Mouse (Mus musculus) gastrocnemius, adult 8-10 months (tissue): ENCODE measurements around the gene Sema6c. TPM values are rescaled to one million over a fixed set of nuclear protein-coding genes. Genes with fewer than 3 reads are reported as not detected.
"Not testable (repeated sequence)": the region's sequence is repeated elsewhere in the genome, so short reads cannot be mapped to it uniquely, and the experiment has no call there.

ENCODE experiments used
- DNase-seq, 2 experiments: peaks; one replicate each; pipeline ENCODE4 v3.0.0; 2022; ENCODE audit warnings: low spot score in 2 of 2
- total RNA-seq, 4 experiments: library from RNA; stranded (reverse); gene quantifications; 2 replicates each; pipeline ENCODE4 v1.2.4; 2022

Gene Sema6c
- total RNA-seq: 10 to 100 TPM; 67.3 to 91.3 (median 87.4) TPM

DNA sequence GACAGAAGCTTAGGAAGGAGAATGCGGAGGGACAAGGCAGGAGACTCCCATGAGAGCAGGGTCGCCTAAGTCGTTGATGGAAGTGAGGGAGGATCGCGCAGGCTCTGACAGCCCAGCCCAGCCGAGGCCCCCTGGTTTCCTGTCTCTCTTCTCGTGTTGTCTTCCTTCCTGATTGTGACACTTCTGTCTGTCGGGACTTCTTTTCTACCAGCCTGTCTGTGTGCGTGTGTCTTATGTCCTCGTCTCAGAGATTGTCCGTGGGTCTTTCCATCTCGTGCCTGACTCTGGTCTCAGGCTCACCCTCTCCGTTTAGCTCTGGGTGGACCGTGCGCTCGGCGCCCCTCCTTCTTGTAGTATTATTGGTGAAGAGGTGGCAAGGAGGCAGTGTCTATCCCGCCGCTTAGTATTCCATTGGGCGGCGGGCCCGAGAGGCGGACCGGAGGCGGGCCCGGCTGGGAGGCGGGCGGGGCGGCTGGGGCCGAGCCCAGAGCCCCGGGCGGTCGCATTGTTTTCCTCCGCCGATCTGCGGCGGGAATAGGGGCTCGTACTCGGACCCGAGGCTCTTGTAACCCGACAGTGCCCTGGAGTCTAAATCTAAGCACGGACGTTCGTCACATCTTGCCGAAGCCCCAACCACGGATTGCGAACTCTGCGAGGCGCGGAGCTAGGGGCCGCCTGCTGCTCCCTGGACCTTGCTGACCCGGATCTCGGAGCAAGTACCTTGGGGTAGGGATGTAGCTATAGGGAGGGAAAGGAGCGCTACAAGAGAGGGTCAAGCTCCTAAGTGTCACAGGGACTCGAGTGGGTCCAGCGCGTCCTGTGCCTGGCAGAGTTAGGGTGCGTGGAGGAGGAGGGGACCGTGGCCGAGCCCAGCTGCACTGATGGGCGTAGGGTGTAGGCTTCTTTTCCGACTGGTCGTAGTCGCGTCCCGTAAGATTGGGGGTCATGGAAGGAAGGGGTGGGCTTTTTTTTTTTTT is at the start of gene Sema6c:
Gene Sema6c (plus strand): TSS at position 471 of the 977 bp plus-strand sequence.
- peak; percentile 83 to 86 for DNase-seq

GRCm38 (mm10) chr3:95110911-95111726 is 49.1 kb upstream of the Sema6c start, which contains the start of gene Vps72:
Gene Vps72 (plus strand): TSS chr3:95111022.
- DNase-seq: peak; percentile 79 to 81

- no peak for DNase-seq
Observed at GRCm38 (mm10) chr3:95112760-95113159, 47.5 kb upstream of the Sema6c start.

- no peak for DNase-seq
Observed at GRCm38 (mm10) chr3:95117751-95118150, 42.5 kb upstream of the Sema6c start.

DNA sequence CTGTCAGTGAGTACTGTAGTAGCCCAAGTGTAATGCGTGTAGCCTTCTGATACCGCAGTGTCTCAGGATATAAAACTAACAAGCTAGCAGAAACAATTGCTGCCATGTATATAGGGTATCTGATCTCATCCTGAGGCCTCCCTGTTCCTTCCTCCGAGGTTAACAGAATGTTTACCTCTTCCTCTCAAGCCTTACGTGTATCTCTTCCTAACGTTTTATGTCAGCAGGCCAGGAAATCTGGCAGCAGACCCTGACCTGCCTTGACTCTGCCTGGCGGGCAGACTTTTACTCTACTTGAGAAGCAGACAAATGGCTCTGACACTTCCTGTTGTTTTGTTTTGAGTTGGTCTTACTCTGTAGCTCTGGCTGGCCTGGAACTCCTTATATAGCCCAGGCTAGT is 38.7 kb upstream of the Sema6c start:
- DNase-seq: no peak

DNA sequence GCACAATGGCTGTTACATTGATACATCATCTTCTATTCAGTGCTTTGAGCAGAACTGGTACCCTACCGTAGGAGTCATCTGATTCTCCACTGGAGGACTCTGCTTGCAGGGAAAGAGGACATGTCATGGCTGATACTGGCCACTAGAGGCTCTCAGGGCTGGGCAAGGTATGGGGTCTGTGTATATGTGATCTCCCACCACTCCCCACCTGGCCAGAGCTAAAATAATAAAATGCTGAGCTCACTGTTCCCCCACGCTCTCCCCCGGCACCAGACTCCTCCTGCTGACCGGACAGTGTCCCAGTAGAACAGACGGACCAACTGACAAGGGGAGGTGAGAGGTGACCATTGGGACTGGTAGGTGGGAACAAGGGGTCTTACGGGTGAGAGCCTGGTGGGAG is 36.0 kb upstream of the Sema6c start, which contains the start of gene Tmod4:
Gene Tmod4 (plus strand): TSS at position 231 of the 400 bp plus-strand sequence.
- DNase-seq: peak; percentile 73 to 75

DNA sequence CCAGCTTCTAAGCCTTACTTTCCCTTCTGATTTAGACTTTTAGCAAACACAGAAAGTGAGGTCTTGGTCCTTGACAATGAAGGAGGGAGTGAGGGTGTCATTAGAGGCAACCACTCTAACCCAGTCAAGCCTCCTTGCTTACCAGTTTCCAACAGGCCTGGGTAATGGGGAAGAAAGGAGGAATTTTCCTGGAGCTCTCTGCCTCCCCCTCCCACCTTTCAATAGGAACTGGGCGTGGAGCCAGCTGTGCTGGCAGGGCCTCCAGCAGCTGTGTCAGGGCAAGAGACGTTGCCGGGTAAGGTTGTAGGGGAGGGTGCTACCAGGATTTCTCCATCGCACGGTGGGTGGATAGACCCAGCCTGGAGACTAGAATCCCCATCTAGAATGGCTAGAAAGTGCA is 35.3 kb upstream of the Sema6c start:
- DNase-seq: peak; percentile 79 to 82

DNA sequence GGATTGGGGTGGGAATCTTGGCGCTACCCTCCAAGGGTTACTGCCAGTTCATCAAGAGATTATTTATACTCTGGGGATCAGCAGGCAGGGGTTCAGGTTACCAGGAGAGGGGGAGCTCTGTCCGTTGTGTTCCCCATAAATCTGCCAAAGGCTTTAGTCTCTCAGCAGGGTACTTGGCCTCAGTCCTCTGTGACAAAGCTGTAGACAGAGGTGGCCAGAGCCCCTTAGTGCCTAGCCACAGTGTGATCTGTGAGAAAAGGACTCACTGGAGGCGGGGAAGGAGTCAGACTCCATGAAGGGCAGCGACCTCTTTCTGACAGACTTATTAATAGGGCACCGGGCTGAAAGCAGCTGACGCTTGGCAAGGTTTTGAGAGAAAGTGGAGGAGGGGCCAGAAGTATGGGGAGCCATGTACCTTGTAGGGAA is 31.0 kb upstream of the Sema6c start:
- DNase-seq: peak; percentile 69 to 81

DNA sequence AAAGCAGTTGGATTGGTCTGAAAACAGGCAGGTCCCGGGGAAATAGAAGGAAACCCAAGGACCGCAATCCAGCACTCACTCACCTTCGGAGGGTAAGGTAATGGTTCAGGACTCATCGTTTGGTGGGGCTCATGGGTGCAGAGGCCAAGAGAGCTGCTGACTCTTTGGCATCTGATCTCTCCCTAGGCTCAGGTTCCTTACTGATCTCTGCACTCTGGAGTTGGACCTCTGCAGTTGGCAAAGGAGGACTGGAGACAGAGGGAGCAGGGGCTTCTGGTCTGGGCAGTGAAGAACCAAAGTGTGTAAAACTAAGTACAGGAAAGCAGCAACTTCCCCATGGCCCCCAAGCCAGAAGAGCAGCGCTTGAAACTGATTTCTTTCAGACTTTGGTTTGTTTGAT is 30.2 kb upstream of the Sema6c start:
- DNase-seq: peak in 1 of 2 experiments; percentile 62

DNA sequence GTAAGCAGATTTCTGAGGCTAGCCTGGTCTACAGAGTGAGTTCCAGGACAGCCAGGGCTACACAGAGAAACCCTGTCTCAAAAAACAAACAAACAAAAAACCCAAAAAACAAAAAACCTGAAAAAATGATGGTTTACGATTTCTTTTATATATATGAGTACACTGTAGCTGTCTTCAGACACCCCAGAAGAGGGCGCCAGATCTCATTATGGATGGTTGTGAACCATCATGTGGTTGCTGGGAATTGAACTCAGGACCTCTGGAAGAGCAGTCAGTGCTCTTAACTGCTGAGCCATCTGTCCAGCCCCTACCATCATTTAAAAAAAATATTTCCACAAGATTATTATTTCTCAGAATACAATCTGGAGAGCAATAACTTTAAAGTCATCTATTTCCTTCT is 27.9 kb upstream of the Sema6c start:
- DNase-seq: not testable (repeated sequence)

DNA sequence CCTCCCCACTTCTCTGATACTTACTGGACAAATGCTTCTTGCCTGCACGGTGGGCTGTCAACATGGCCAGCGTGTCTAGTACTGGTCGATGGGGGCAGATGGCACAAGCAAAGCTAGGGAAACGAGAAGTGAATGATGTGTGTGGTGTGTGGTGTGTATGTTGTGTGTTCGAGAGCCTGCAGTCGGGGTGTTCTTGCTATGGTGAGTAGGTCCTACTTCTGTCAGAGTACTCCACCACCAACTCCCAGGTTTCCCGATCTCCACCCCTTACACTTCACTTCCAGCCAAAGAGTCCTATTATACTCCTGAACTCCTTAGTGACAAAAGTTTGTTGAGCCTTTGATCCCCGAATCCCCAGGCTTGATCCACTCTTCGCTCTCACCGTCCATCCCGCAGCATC is 27.1 kb upstream of the Sema6c start:
- DNase-seq: no peak

GRCm38 (mm10) chr3:95133680-95134101 is 26.6 kb upstream of the Sema6c start, which contains the start of the genes Scnm1 and Lysmd1:
Gene Scnm1 (minus strand): TSS chr3:95134011.
Gene Lysmd1 (plus strand): TSS chr3:95134088.
- peak; percentile 87 to 88 for DNase-seq

GRCm38 (mm10) chr3:95134133-95134532 is 26.1 kb upstream of the Sema6c start:
- not testable (repeated sequence) for DNase-seq

- DNase-seq: peak in 1 of 2 experiments; percentile 61
Observed at GRCm38 (mm10) chr3:95135023-95135422, 25.2 kb upstream of the Sema6c start.

GRCm38 (mm10) chr3:95135433-95136052 is 24.7 kb upstream of the Sema6c start:
- DNase-seq: no peak

GRCm38 (mm10) chr3:95136336-95136735 is 23.9 kb upstream of the Sema6c start:
- DNase-seq: no peak

- no peak for DNase-seq
Observed at GRCm38 (mm10) chr3:95139586-95140288, 20.5 kb upstream of the Sema6c start.

GRCm38 (mm10) chr3:95140289-95140595 is 20.0 kb upstream of the Sema6c start:
- no peak for DNase-seq

DNA sequence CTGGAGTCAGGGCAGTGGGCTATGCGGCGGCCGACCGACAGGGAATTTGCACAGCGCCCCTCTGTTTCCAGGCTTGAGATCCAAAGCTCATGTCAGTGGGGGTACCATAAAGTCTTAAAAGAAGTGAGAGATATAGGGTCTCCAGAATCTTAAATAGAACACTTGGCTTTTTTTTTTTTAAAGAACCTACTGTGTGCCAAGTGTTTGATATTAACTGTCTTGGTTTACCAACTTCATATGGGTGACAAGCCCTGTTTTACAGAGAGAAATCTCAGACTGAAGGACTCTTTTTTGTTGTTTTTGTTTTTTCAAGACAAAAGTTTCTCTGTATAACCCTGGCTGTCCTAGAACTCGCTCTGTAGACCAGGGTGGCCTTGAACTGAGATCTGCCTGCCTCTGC is 19.5 kb upstream of the Sema6c start:
- DNase-seq: no peak

- no peak for DNase-seq
Observed at GRCm38 (mm10) chr3:95141474-95141873, 18.8 kb upstream of the Sema6c start.
